Mouse (Mus musculus) limb, embryonic 12.5 days (tissue): Measurements from ENCODE around the gene Musk. TPM values are rescaled to one million over a fixed set of nuclear protein-coding genes. Genes with fewer than 3 reads are reported as not detected.
"Not testable (repeated sequence)": the region's sequence is repeated elsewhere in the genome, so short reads cannot be mapped to it uniquely, and the experiment has no call there.

Experiments
- ATAC-seq: fragments of 200-750 bp; cut with Nextera tagmentation; 2 replicates; pipeline ENCODE4 v1.8.0; 2017; ENCODE audit warnings: low read depth, moderate TSS enrichment; ENCODE audit not compliant: insufficient number of reproducible peaks, insufficient read depth, low FRiP score, low TSS enrichment
- H3K27ac ChIP-seq: fragments of 300-500 bp; sonication (generic); 2 replicates; pipeline ENCODE4 v1.5.1; 2016; ENCODE audit warnings: mild to moderate bottlenecking, moderate library complexity
- H3K27me3 ChIP-seq: fragments of 300-500 bp; sonication (generic); 2 replicates; pipeline ENCODE4 v1.6.1; 2016; ENCODE audit warnings: mild to moderate bottlenecking, moderate library complexity
- H3K36me3 ChIP-seq: fragments of 300-500 bp; sonication (generic); 2 replicates; pipeline ENCODE4 v1.6.1; 2016; ENCODE audit warnings: mild to moderate bottlenecking, moderate library complexity
- H3K4me1 ChIP-seq: fragments of 300-500 bp; sonication (generic); replicated peaks from 2 replicates; pipeline ENCODE4 v1.6.1; 2016
- H3K4me2 ChIP-seq: fragments of 300-500 bp; sonication (generic); 2 replicates; pipeline ENCODE4 v1.6.1; 2016; ENCODE audit warnings: mild to moderate bottlenecking, moderate library complexity
- H3K4me3 ChIP-seq: fragments of 300-500 bp; sonication (generic); replicated peaks from 2 replicates; pipeline ENCODE4 v1.5.1; 2016; ENCODE audit warnings: mild to moderate bottlenecking
- H3K9ac ChIP-seq: fragments of 300-500 bp; sonication (generic); replicated peaks from 2 replicates; pipeline ENCODE4 v1.6.1; 2016; ENCODE audit warnings: mild to moderate bottlenecking, moderate library complexity
- H3K9me3 ChIP-seq: fragments of 300-500 bp; sonication (generic); 2 replicates; pipeline ENCODE4 v1.6.1; 2016; ENCODE audit warnings: mild to moderate bottlenecking, moderate library complexity
- WGBS: fragments of 180-500 bp; shearing (Covaris S2); methylation state at CpG from one replicate; pipeline ENCODE4 v1.1.7; 2016; 5-methylcytosine and 5-hydroxymethylcytosine counted together
- polyA plus RNA-seq: library from polyadenylated mRNA; unstranded; fragments of >200 nt; fragmentation: Nextera tagmentation; extraction: Ambion mirVana; gene quantifications from 2 replicates; pipeline ENCODE4 v1.2.1, GENCODE M21; 2016

Musk gene
- 4.2 and 5.9 TPM in 2 replicates for polyA plus RNA-seq

DNA sequence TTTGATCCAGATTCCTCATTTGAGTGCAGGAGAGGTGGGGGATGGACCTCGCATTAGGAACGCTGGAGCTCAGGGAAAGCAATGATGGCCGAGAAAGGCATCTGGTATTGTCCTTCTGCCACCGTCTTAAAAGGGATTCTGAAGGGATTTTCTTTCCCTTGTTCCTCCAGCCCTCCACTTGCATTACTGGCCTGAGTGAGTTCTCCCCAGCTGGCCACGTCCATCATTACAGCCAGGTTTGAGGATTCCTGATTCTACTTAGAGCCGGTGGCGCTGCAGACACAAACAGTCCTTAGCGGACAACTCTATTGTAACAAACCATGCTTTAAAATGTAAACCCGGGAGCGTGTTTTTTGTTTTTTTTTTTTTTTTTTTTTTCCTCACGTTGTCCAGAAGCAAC lies at the start of gene Musk:
Musk (plus strand) TSS at position 274 of the 400 bp plus-strand sequence.
- no peaks in the 10 kb centered on the region for H3K4me1 ChIP-seq
- H3K4me2 ChIP-seq: no peak within 1 kb of the TSS
- 68% methylated on average over 11 of the region's 11 CpGs for WGBS
- no peak within 1 kb of the TSS for H3K9ac ChIP-seq
- no peak within 1 kb of the TSS for H3K27ac ChIP-seq
- no peaks in the 10 kb centered on the region for H3K27me3 ChIP-seq
- no peaks in the 10 kb centered on the region for H3K36me3 ChIP-seq
- ATAC-seq: no peak
- H3K9me3 ChIP-seq: no peaks in the 10 kb centered on the region
- H3K4me3 ChIP-seq: no peak within 1 kb of the TSS

DNA sequence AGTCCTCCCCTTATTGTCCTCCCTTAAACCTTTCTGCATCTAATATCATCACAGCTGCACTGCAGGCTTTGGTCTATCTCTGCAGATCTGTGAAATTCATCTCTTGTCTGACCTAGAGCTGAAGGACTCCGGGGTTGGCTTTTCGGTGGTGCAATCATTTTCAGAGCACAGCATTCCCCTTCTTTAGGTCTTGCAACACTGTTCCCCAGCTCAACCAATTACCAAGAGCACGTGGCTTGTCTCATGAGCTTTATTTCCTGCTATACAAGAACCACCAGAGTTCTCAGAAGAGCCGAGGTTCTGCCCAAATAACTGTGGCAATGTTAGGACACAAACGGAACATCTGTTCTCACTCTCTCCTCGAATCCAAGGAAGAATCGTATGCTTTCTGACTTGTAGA lies 45.3 kb upstream of the Musk start:
- WGBS: 84% methylated on average over 7 of the region's 7 CpGs
- Histone ChIP-seq H3K9me3 (0 out of 2 replicates have a peak, but pooled peaks cover 5% of the 10 kb centered on the region), H3K27me3 (no peaks in the 10 kb centered on the region), H3K9ac (no peak overlapping the region), H3K36me3 (no peaks in the 10 kb centered on the region), H3K4me3 (no peak overlapping the region), H3K4me1 (no peaks in the 10 kb centered on the region), H3K4me2 (no peak overlapping the region), H3K27ac (no peak overlapping the region)
- ATAC-seq: no peak

- Histone ChIP-seq H3K4me1 (no peaks in the 10 kb centered on the region), H3K27ac (no peak overlapping the region), H3K4me2 (no peak overlapping the region), H3K4me3 (no peak overlapping the region), H3K27me3 (no peaks in the 10 kb centered on the region), H3K9me3 (no peaks in the 10 kb centered on the region), H3K9ac (no peak overlapping the region), H3K36me3 (no peaks in the 10 kb centered on the region)
- WGBS: 75% methylated on average over 1 of the region's 1 CpGs
- ATAC-seq: no peak
Measured at GRCm38 (mm10) chr4:58245544-58245943, 40.2 kb upstream of the Musk start.

DNA sequence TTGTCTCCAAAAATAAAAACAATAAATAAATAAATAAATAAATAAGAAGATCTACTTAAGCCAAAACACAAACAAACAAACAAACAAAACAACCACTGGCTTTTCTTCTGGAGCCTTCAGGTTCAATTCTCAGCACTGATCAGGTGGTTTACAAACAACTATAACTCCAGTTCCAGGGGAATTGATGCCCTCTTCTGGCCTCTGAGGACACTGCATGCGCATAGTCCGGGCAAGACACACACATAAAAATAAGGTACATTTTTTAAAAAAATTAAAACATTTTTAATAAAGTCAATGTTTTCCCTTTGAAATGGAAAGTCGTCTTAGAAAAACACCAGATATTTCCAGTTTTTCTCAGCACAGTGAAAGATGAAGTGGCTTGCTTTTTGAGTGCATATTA lies 33.4 kb upstream of the Musk start:
- Histone ChIP-seq H3K27ac (no peak overlapping the region), H3K36me3 (no peaks in the 10 kb centered on the region), H3K27me3 (no peaks in the 10 kb centered on the region), H3K4me3 (no peak overlapping the region), H3K4me1 (no peaks in the 10 kb centered on the region), H3K9me3 (no peaks in the 10 kb centered on the region), H3K9ac (no peak overlapping the region), H3K4me2 (no peak overlapping the region)
- no peak for ATAC-seq
- WGBS: 92% methylated on average over 3 of the region's 3 CpGs

DNA sequence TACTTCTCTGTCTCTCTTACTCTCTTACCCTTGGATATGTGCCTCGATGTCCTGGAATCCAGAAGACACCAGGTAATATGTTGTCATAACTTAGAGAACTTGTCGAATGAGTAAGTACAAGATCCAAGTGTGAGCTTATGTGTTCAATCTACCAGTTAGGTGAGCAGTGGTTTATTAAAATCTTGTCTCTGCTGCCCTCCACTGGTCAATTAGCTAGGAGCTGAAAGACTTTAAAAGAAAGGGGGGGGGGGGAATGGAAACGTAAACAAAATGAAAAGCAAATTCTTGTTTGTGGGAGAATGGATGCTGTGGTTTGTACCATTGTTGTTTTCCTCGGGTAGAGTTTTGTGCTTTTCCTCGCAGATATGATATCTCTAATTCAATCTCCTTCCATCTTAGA lies 32.4 kb upstream of the Musk start:
- H3K4me1 ChIP-seq: no peaks in the 10 kb centered on the region
- no peak overlapping the region for H3K4me2 ChIP-seq
- ATAC-seq: no peak
- H3K9me3 ChIP-seq: no peaks in the 10 kb centered on the region
- no peak overlapping the region for H3K4me3 ChIP-seq
- WGBS: 34% methylated on average over 5 of the region's 5 CpGs
- H3K36me3 ChIP-seq: no peaks in the 10 kb centered on the region
- no peak overlapping the region for H3K27ac ChIP-seq
- no peak overlapping the region for H3K9ac ChIP-seq
- no peaks in the 10 kb centered on the region for H3K27me3 ChIP-seq

- H3K4me2 ChIP-seq, H3K36me3 ChIP-seq, H3K27ac ChIP-seq, H3K27me3 ChIP-seq, ATAC-seq, H3K4me3 ChIP-seq, H3K9me3 ChIP-seq, H3K9ac ChIP-seq, H3K4me1 ChIP-seq: not testable (repeated sequence)
- 94% methylated on average over 21 of the region's 21 CpGs for WGBS
Measured at GRCm38 (mm10) chr4:58260767-58261166, 25.0 kb upstream of the Musk start.

DNA sequence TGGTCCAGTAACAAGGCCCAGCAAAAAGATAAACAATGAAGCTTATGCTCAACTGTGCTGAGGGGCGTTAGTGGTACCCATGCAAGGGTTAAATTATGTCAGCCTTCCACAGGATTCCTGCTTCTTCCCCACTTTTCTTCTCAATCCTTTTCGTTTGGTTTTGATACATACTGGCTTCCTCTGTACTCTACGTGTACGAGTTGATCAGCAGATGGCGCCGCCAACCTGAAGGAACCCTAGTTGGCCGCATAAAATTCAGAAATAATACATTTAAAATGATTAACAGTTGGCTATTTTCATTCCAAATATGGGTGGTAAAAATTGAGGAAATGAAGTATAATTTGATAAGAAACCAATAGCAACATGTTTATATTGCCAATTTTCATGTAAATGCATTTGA lies 19.5 kb upstream of the Musk start:
- Histone ChIP-seq H3K4me1 (peaks cover 9% of the 10 kb centered on the region), H3K9me3 (no peaks in the 10 kb centered on the region), H3K36me3 (no peaks in the 10 kb centered on the region), H3K4me2 (no peak overlapping the region), H3K27me3 (no peaks in the 10 kb centered on the region), H3K4me3 (no peak overlapping the region), H3K27ac (no peak overlapping the region), H3K9ac (no peak overlapping the region)
- WGBS: 59% methylated on average over 7 of the region's 7 CpGs
- ATAC-seq: no peak

GRCm38 (mm10) chr4:58268897-58269542 lies 16.7 kb upstream of the Musk start:
- 63% methylated on average over 4 of the region's 4 CpGs for WGBS
- no peak for ATAC-seq

GRCm38 (mm10) chr4:58269961-58270360 lies 15.8 kb upstream of the Musk start:
- H3K4me3 ChIP-seq: no peak overlapping the region
- ATAC-seq: no peak
- no peaks in the 10 kb centered on the region for H3K27me3 ChIP-seq
- WGBS: 92% methylated on average over 2 of the region's 2 CpGs
- no peak overlapping the region for H3K4me2 ChIP-seq
- H3K36me3 ChIP-seq: no peaks in the 10 kb centered on the region
- no peaks in the 10 kb centered on the region for H3K9me3 ChIP-seq
- H3K27ac ChIP-seq: no peak overlapping the region
- H3K4me1 ChIP-seq: peaks cover 20% of the 10 kb centered on the region
- no peak overlapping the region for H3K9ac ChIP-seq

More at GRCm38 (mm10) chr4:58268897-58269542, 16.7 kb upstream of the Musk start:
- Histone ChIP-seq H3K9me3 (no peaks in the 10 kb centered on the region), H3K27me3 (no peaks in the 10 kb centered on the region), H3K27ac (no peak overlapping the region), H3K4me3 (no peak overlapping the region), H3K36me3 (no peaks in the 10 kb centered on the region), H3K4me1 (peaks cover 20% of the 10 kb centered on the region), H3K9ac (no peak overlapping the region), H3K4me2 (no peak overlapping the region)

DNA sequence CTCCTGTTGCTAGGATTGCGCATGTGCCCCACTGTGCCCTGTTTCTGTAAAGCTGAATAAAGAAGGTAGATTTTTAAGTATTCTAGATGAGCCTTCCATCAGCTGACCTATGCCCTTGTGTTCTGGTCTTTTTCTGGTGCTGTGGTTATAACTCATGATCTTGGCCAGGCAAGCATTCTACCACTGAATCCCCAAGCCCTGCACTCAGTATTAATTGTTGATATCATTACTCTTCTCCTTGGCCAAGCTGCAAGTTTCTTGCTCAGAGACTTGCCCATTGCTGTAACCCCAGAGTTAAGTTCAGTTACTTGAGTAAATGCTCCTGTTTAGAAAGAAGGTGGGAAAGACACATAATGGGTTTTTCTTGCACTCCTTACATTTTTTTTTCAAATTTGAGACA lies 14.8 kb upstream of the Musk start:
- Histone ChIP-seq H3K4me1 (peaks cover 20% of the 10 kb centered on the region), H3K9ac (no peak overlapping the region), H3K27me3 (no peaks in the 10 kb centered on the region), H3K36me3 (no peaks in the 10 kb centered on the region), H3K4me3 (no peak overlapping the region), H3K9me3 (no peaks in the 10 kb centered on the region), H3K27ac (no peak overlapping the region), H3K4me2 (no peak overlapping the region)
- 97% methylated on average over 1 of the region's 1 CpGs for WGBS
- no peak for ATAC-seq

DNA sequence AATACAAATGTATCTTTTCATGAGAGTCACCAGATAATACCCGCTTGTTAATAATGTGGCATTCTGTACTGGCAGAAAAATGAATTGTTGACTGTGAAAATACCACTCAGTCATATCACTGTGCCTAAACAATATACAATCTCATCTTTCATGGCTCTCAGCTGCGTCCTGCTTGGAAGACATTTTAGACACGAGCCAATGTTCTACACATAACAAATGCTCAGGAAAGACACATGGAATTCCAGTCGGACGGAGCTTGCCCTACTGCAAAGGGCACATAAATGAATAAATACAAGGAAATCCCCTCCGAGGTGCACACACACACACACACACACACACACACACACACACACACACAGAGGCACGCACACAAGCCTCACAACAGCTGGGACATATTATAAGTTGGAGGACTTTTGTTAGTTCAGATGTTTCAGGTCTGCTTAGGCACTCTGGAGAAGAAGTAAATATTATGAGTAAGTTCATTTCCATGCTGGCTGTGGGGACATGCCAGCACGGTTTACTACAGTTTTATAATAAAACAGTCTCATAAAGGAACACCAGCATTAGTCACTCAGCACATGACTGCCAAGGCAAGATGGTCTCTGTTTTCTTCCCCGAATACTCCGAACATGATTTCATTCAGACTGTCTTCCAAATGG lies 14.1 kb upstream of the Musk start:
- no peak for ATAC-seq
- Histone ChIP-seq H3K4me3 (no peak overlapping the region), H3K36me3 (no peaks in the 10 kb centered on the region), H3K9ac (no peak overlapping the region), H3K4me2 (no peak overlapping the region), H3K27ac (peak overlapping the region; percentile 50; the same call in 1 of the 2 replicates), H3K4me1 (peaks cover 20% of the 10 kb centered on the region), H3K27me3 (no peaks in the 10 kb centered on the region), H3K9me3 (no peaks in the 10 kb centered on the region)
- WGBS: 51% methylated on average over 10 of the region's 10 CpGs
